Mouse (Mus musculus): Measurements from ENCODE around the gene Pex5l. TPM values are rescaled to one million over a fixed set of nuclear protein-coding genes. Genes with fewer than 3 reads are reported as not detected.

Pex5l gene
- polyA plus RNA-seq, 1 experiment from 2014 or later = 1.5 TPM

- Histone ChIP-seq H3K9ac (replicated peaks) (no peak overlapping the region), H3K9me3 (no peaks in the 10 kb centered on the region), H3K4me2 (replicated peaks) (no peak overlapping the region), H3K4me3 (replicated peaks) (no peak overlapping the region), H3K36me3 (no peaks in the 10 kb centered on the region), H3K27me3 (no peaks in the 10 kb centered on the region), H3K4me1 (replicated peaks) (peaks cover 20% of the 10 kb centered on the region), H3K27ac (no peak overlapping the region)
- ATAC-seq = peak; percentile 57
- WGBS = 32% methylated on average over 2 of the region's 2 CpGs
Observed at GRCm38 (mm10) chr3:33089470-33089869, 53.6 kb downstream of the Pex5l start.

GRCm38 (mm10) chr3:33088276-33088675, 54.8 kb downstream of the Pex5l start:
- Histone ChIP-seq H3K9ac (replicated peaks) (no peak overlapping the region), H3K27ac (no peak overlapping the region), H3K4me1 (replicated peaks) (peaks cover 14% of the 10 kb centered on the region), H3K4me2 (replicated peaks) (no peak overlapping the region), H3K4me3 (replicated peaks) (no peak overlapping the region), H3K36me3 (no peaks in the 10 kb centered on the region), H3K9me3 (no peaks in the 10 kb centered on the region), H3K27me3 (no peaks in the 10 kb centered on the region)
- no peak for ATAC-seq
- WGBS = 73% methylated on average over 4 of the region's 4 CpGs

GRCm38 (mm10) chr3:33082806-33083338, 60.2 kb downstream of the Pex5l start:
- Histone ChIP-seq H3K9ac (replicated peaks) (no peak overlapping the region), H3K27me3 (no peaks in the 10 kb centered on the region), H3K4me2 (replicated peaks) (no peak overlapping the region), H3K27ac (no peak overlapping the region), H3K36me3 (no peaks in the 10 kb centered on the region), H3K4me1 (replicated peaks) (peaks cover 4% of the 10 kb centered on the region; the same call in 1 of the 2 replicates), H3K9me3 (no peaks in the 10 kb centered on the region), H3K4me3 (replicated peaks) (no peak overlapping the region)
- ATAC-seq = 0 out of 2 replicates have a peak, but pooled peaks have one; percentile 53
- 26% methylated on average over 8 of the region's 8 CpGs for WGBS

- WGBS = 85% methylated on average over 4 of the region's 4 CpGs
- Histone ChIP-seq H3K27ac (no peak overlapping the region), H3K9ac (replicated peaks) (no peak overlapping the region), H3K4me1 (replicated peaks) (peaks cover 4% of the 10 kb centered on the region; the same call in 1 of the 2 replicates), H3K27me3 (no peaks in the 10 kb centered on the region), H3K9me3 (no peaks in the 10 kb centered on the region), H3K4me3 (replicated peaks) (no peak overlapping the region), H3K4me2 (replicated peaks) (no peak overlapping the region), H3K36me3 (no peaks in the 10 kb centered on the region)
- ATAC-seq = no peak
Observed at GRCm38 (mm10) chr3:33081793-33082192, 61.3 kb downstream of the Pex5l start.

GRCm38 (mm10) chr3:33079658-33080057, 63.4 kb downstream of the Pex5l start:
- 84% methylated on average over 1 of the region's 1 CpGs for WGBS
- Histone ChIP-seq H3K9me3 (no peaks in the 10 kb centered on the region), H3K4me3 (replicated peaks) (no peak overlapping the region), H3K36me3 (no peaks in the 10 kb centered on the region), H3K4me2 (replicated peaks) (no peak overlapping the region), H3K27ac (no peak overlapping the region), H3K4me1 (replicated peaks) (peaks cover 11% of the 10 kb centered on the region), H3K27me3 (no peaks in the 10 kb centered on the region), H3K9ac (replicated peaks) (no peak overlapping the region)
- no peak for ATAC-seq

- Histone ChIP-seq H3K4me1 (replicated peaks) (peaks cover 16% of the 10 kb centered on the region), H3K4me3 (replicated peaks) (no peak overlapping the region), H3K27me3 (no peaks in the 10 kb centered on the region), H3K36me3 (no peaks in the 10 kb centered on the region), H3K9ac (replicated peaks) (no peak overlapping the region), H3K4me2 (replicated peaks) (no peak overlapping the region), H3K9me3 (no peaks in the 10 kb centered on the region), H3K27ac (no peak overlapping the region)
- WGBS = 82% methylated on average over 3 of the region's 3 CpGs
- ATAC-seq = no peak
Observed at GRCm38 (mm10) chr3:33079171-33079570, 63.9 kb downstream of the Pex5l start.

- WGBS = 66% methylated on average over 2 of the region's 2 CpGs
- no peaks in the 10 kb centered on the region for H3K36me3 ChIP-seq
- peaks cover 16% of the 10 kb centered on the region for H3K4me1 ChIP-seq (replicated peaks)
- H3K9me3 ChIP-seq = no peaks in the 10 kb centered on the region
- no peak overlapping the region for H3K4me3 ChIP-seq (replicated peaks)
- no peak overlapping the region for H3K4me2 ChIP-seq (replicated peaks)
- H3K9ac ChIP-seq (replicated peaks) = no peak overlapping the region
- 0 out of 2 replicates have a peak, but pooled peaks have one; percentile 31 for ATAC-seq
- no peaks in the 10 kb centered on the region for H3K27me3 ChIP-seq
- H3K27ac ChIP-seq = no peak overlapping the region
Observed at GRCm38 (mm10) chr3:33075696-33076095, 67.4 kb downstream of the Pex5l start.

- no peak overlapping the region for H3K27ac ChIP-seq
- no peak overlapping the region for H3K9ac ChIP-seq (replicated peaks)
- peak; percentile 60 for ATAC-seq
- H3K27me3 ChIP-seq = no peaks in the 10 kb centered on the region
- H3K36me3 ChIP-seq = no peaks in the 10 kb centered on the region
- WGBS = 70% methylated on average over 10 of the region's 10 CpGs
- peaks cover 16% of the 10 kb centered on the region for H3K4me1 ChIP-seq (replicated peaks)
- H3K9me3 ChIP-seq = no peaks in the 10 kb centered on the region
- H3K4me3 ChIP-seq (replicated peaks) = no peak overlapping the region
- H3K4me2 ChIP-seq (replicated peaks) = no peak overlapping the region
Observed at GRCm38 (mm10) chr3:33074266-33074981, 68.6 kb downstream of the Pex5l start.

GRCm38 (mm10) chr3:33073905-33074265, 69.2 kb downstream of the Pex5l start:
- no peaks in the 10 kb centered on the region for H3K36me3 ChIP-seq
- H3K27me3 ChIP-seq = no peaks in the 10 kb centered on the region
- WGBS = 87% methylated on average over 1 of the region's 1 CpGs
- H3K4me3 ChIP-seq (replicated peaks) = no peak overlapping the region
- H3K4me2 ChIP-seq (replicated peaks) = no peak overlapping the region
- peak; percentile 45; the same call in 1 of the 2 replicates for ATAC-seq
- H3K27ac ChIP-seq = no peak overlapping the region
- no peak overlapping the region for H3K9ac ChIP-seq (replicated peaks)
- no peaks in the 10 kb centered on the region for H3K9me3 ChIP-seq
- H3K4me1 ChIP-seq (replicated peaks) = peaks cover 16% of the 10 kb centered on the region

GRCm38 (mm10) chr3:33070771-33071170, 72.3 kb downstream of the Pex5l start:
- Histone ChIP-seq H3K4me1 (replicated peaks) (peaks cover 22% of the 10 kb centered on the region), H3K4me3 (replicated peaks) (no peak overlapping the region), H3K27me3 (no peaks in the 10 kb centered on the region), H3K27ac (no peak overlapping the region), H3K4me2 (replicated peaks) (no peak overlapping the region), H3K9me3 (no peaks in the 10 kb centered on the region), H3K9ac (replicated peaks) (no peak overlapping the region), H3K36me3 (no peaks in the 10 kb centered on the region)
- no peak for ATAC-seq
- 86% methylated on average over 6 of the region's 6 CpGs for WGBS

- 61% methylated on average over 5 of the region's 5 CpGs for WGBS
Observed at GRCm38 (mm10) chr3:33068146-33068545, 74.9 kb downstream of the Pex5l start.

GRCm38 (mm10) chr3:33063590-33063989, 79.5 kb downstream of the Pex5l start:
- Histone ChIP-seq H3K27me3 (no peaks in the 10 kb centered on the region), H3K27ac (0 out of 2 replicates have a peak overlapping the region, but pooled peaks have one; percentile 30), H3K4me3 (replicated peaks) (no peak overlapping the region), H3K36me3 (no peaks in the 10 kb centered on the region), H3K9ac (replicated peaks) (no peak overlapping the region), H3K9me3 (no peaks in the 10 kb centered on the region), H3K4me1 (replicated peaks) (peaks cover 39% of the 10 kb centered on the region), H3K4me2 (replicated peaks) (peak overlapping the region; percentile 17; the same call in 1 of the 2 replicates)
- WGBS = 7% methylated on average over 6 of the region's 6 CpGs
- peak; percentile 35; the same call in 1 of the 2 replicates for ATAC-seq

More at GRCm38 (mm10) chr3:33068146-33068545, 74.9 kb downstream of the Pex5l start:
- Histone ChIP-seq H3K9me3 (no peaks in the 10 kb centered on the region), H3K4me1 (replicated peaks) (peaks cover 19% of the 10 kb centered on the region), H3K4me3 (replicated peaks) (no peak overlapping the region), H3K36me3 (no peaks in the 10 kb centered on the region), H3K27me3 (no peaks in the 10 kb centered on the region), H3K4me2 (replicated peaks) (no peak overlapping the region), H3K27ac (no peak overlapping the region), H3K9ac (replicated peaks) (no peak overlapping the region)
- ATAC-seq = no peak

Measured in midbrain, embryonic 13.5 days (tissue).